Mouse (Mus musculus): ENCODE results near the gene Zfp985. TPM values are rescaled to one million over a fixed set of nuclear protein-coding genes. Genes with fewer than 3 reads are reported as not detected.

Zfp985 gene
- total and polyA plus RNA-seq, 3 experiments: not detected

- no peak overlapping the region for H3K27ac ChIP-seq (ENCODE audit: insufficient read depth, low read depth)
- no peaks in the 10 kb centered on the region for H3K36me3 ChIP-seq (replicated peaks in 1 of 2; ENCODE audit: control insufficient read depth in 1 of 2, insufficient read depth in 1 of 2, low read length in 1 of 2)
- H3K9ac ChIP-seq (ENCODE audit: insufficient read depth, low read depth): no peak overlapping the region
- no peaks in the 10 kb centered on the region for H3K79me2 ChIP-seq (replicated peaks; ENCODE audit: control insufficient read depth, extremely low read depth, insufficient read depth, poor library complexity, severe bottlenecking)
- dilution Hi-C loops (cut with MboI; ENCODE audit: extremely low pct_ligation_motif_present, extremely low pct_unique_long_range_greater_than_20kb, low sequenced_read_pairs): no loop called here
- no peak overlapping the region for H3K4me3 ChIP-seq (replicated peaks in 1 of 3; ENCODE audit: low read depth in 2 of 3, low read length in 2 of 3, poor library complexity in 1 of 3)
- H3K4me2 ChIP-seq (ENCODE audit: insufficient read depth, low read depth, poor library complexity, severe bottlenecking): no peak overlapping the region
- H3K9me3 ChIP-seq (replicated peaks; ENCODE audit: low read length): peaks cover 39% of the 10 kb centered on the region
- no peaks in the 10 kb centered on the region for H3K4me1 ChIP-seq (ENCODE audit: control insufficient read depth in 1 of 2, insufficient read depth in 2 of 2)
- TF ChIP-seq POLR2A (IDR thresholded peaks at IDR 0.05; ENCODE audit: low read depth, low read length) (no peak), MAX (IDR thresholded peaks at IDR 0.05; ENCODE audit: low read length) (no peak), JUND (conservative IDR thresholded peaks at IDR 0.05; ENCODE audit: low read depth, low read length) (no peak), HCFC1 (IDR thresholded peaks at IDR 0.05; ENCODE audit: low read depth, low read length) (no peak), KAT2A (IDR thresholded peaks at IDR 0.05; ENCODE audit: insufficient replicate concordance, low read length) (no peak), NRF1 (IDR thresholded peaks at IDR 0.05; ENCODE audit: low read depth, low read length) (no peak), RCOR1 (conservative IDR thresholded peaks at IDR 0.05; ENCODE audit: low read depth, low read length) (no peak), UBTF (IDR thresholded peaks at IDR 0.05; ENCODE audit: low read depth, low read length) (no peak), TBP (conservative IDR thresholded peaks at IDR 0.05; ENCODE audit: low read depth, low read length) (no peak), EP300 (IDR thresholded peaks at IDR 0.05; ENCODE audit: low read length) (no peak), MAZ (IDR thresholded peaks at IDR 0.05; ENCODE audit: low read depth, low read length) (no peak), JUN (IDR thresholded peaks at IDR 0.05; ENCODE audit: insufficient read depth, low read depth, low read length) (no peak)
- H3K27me3 ChIP-seq (replicated peaks): no peaks in the 10 kb centered on the region
- no peak for DNase-seq (ENCODE audit: extremely low read depth)
- in situ Hi-C loops (cut with MboI; ENCODE audit: low pct_ligation_motif_present, low pct_unique_long_range_greater_than_20kb, low sequenced_read_pairs): no loop called here
These were observed 33.0 kb upstream of the Zfp985 start for GRCm38 (mm10) chr4:147520100-147520499.

- TF ChIP-seq IRF4 (IDR thresholded peaks at IDR 0.05; ENCODE audit: low read depth, low read length): no peak
- no peak for TF ChIP-seq NELFE (IDR thresholded peaks at IDR 0.05; ENCODE audit: low read depth, low read length)
- TF ChIP-seq HCFC1 (IDR thresholded peaks at IDR 0.05; ENCODE audit: low read depth, low read length): no peak
- TF ChIP-seq ZNF384 (IDR thresholded peaks at IDR 0.05; ENCODE audit: low read depth, low read length): no peak
- no peak for TF ChIP-seq ZKSCAN1 (IDR thresholded peaks at IDR 0.05; ENCODE audit: borderline replicate concordance, low read depth, low read length)
- no peak for TF ChIP-seq BHLHE40 (IDR thresholded peaks at IDR 0.05; ENCODE audit: low read depth, low read length)
- TF ChIP-seq MAZ (IDR thresholded peaks at IDR 0.05; ENCODE audit: low read depth, low read length): no peak
- no peak for TF ChIP-seq MAX (IDR thresholded peaks at IDR 0.05; ENCODE audit: low read length)
- TF ChIP-seq TBP (conservative IDR thresholded peaks at IDR 0.05; ENCODE audit: low read depth, low read length): no peak
- no peak for TF ChIP-seq ZC3H11A (IDR thresholded peaks at IDR 0.05; ENCODE audit: low read depth, low read length)
- no peak for TF ChIP-seq ETS1 (conservative IDR thresholded peaks at IDR 0.05; ENCODE audit: low read depth, low read length)
- no peak for TF ChIP-seq USF1 (IDR thresholded peaks at IDR 0.05; ENCODE audit: low read depth, low read length)
- TF ChIP-seq ZMIZ1 (IDR thresholded peaks at IDR 0.05; ENCODE audit: low read depth, low read length): no peak
- TF ChIP-seq SMC3 (IDR thresholded peaks at IDR 0.05; ENCODE audit: low read depth, low read length): no peak
- no peak for TF ChIP-seq POLR2AphosphoS2 (IDR thresholded peaks at IDR 0.05; ENCODE audit: low read depth, low read length)
- Histone ChIP-seq H3K9me3 (replicated peaks; ENCODE audit: low read length) (peaks cover 37% of the 10 kb centered on the region), H3K9ac (ENCODE audit: insufficient read depth, low read depth) (no peak overlapping the region), H3K4me3 (replicated peaks in 1 of 3; ENCODE audit: low read depth in 2 of 3, low read length in 2 of 3, poor library complexity in 1 of 3) (no peak overlapping the region), H3K27ac (ENCODE audit: insufficient read depth, low read depth) (no peak overlapping the region), H3K79me2 (replicated peaks; ENCODE audit: control insufficient read depth, extremely low read depth, insufficient read depth, poor library complexity, severe bottlenecking) (no peaks in the 10 kb centered on the region), H3K36me3 (replicated peaks in 1 of 2; ENCODE audit: control insufficient read depth in 1 of 2, insufficient read depth in 1 of 2, low read length in 1 of 2) (no peaks in the 10 kb centered on the region), H3K4me2 (ENCODE audit: insufficient read depth, low read depth, poor library complexity, severe bottlenecking) (no peak overlapping the region), H3K4me1 (ENCODE audit: control insufficient read depth in 1 of 2, insufficient read depth in 2 of 2) (no peaks in the 10 kb centered on the region), H3K27me3 (replicated peaks) (no peaks in the 10 kb centered on the region)
- in situ Hi-C loops (cut with MboI; ENCODE audit: low pct_ligation_motif_present, low pct_unique_long_range_greater_than_20kb, low sequenced_read_pairs) (no loop called here), dilution Hi-C loops (cut with MboI; ENCODE audit: extremely low pct_ligation_motif_present, extremely low pct_unique_long_range_greater_than_20kb, low sequenced_read_pairs) (no loop called here)
- DNase-seq (ENCODE audit: extremely low read depth): no peak
These were observed 28.0 kb upstream of the Zfp985 start for GRCm38 (mm10) chr4:147525125-147525524.
